Mouse (Mus musculus) G1E (cell line): ENCODE measurements around the gene Atpaf1. TPM values are rescaled to one million over a fixed set of nuclear protein-coding genes. Genes with fewer than 3 reads are reported as not detected.
A peak's percentile ranks its signal among the peaks of the same experiment; 100 is the strongest.

Experiments used
- ATAC-seq: 2 replicates; pipeline ENCODE4 v1.8.0; 2016; ENCODE audit warnings: mild to moderate bottlenecking; ENCODE audit not compliant: insufficient number of reproducible peaks, poor library complexity, low FRiP score, severe bottlenecking; ENCODE audit errors: extremely low read depth
- DNase-seq: peaks from one replicate; pipeline ENCODE4 v3.0.0; 2012; ENCODE audit warnings: low spot score
- H3K27me3 ChIP-seq: 2 replicates; pipeline ENCODE4 v1.6.1; 2012; ENCODE audit warnings: mild to moderate bottlenecking, low read length, inconsistent platforms; ENCODE audit not compliant: insufficient read depth
- H3K36me3 ChIP-seq: replicated peaks from 2 replicates; pipeline ENCODE3; 2012; ENCODE audit warnings: mild to moderate bottlenecking, inconsistent platforms
- H3K4me1 ChIP-seq: 2 replicates; pipeline ENCODE4 v1.6.1; 2012; ENCODE audit warnings: low read depth, low read length, inconsistent platforms, mixed read lengths; ENCODE audit not compliant: insufficient read depth
- H3K4me3 ChIP-seq: 2 replicates; pipeline ENCODE4 v1.5.1; 2012; ENCODE audit warnings: low read depth, mild to moderate bottlenecking, inconsistent platforms, low read length, moderate library complexity, mixed read lengths
- H3K9me3 ChIP-seq: replicated peaks from 2 replicates; pipeline ENCODE4 v1.6.1; 2012; ENCODE audit warnings: inconsistent platforms
- CTCF ChIP-seq: IDR thresholded peaks from 2 replicates; pipeline ENCODE4 v1.5.1; 2012; ENCODE audit warnings: low read depth, low read length, inconsistent platforms, mixed read lengths
- GATA1 ChIP-seq: IDR thresholded peaks from 2 replicates; pipeline ENCODE4 v1.6.1; 2012; ENCODE audit warnings: borderline replicate concordance, low read length, inconsistent platforms, mixed read lengths
- GATA2 ChIP-seq: IDR thresholded peaks from 2 replicates; pipeline ENCODE4 v1.6.1; 2012; ENCODE audit warnings: low read depth, low read length, inconsistent platforms, borderline replicate concordance
- POLR2AphosphoS5 ChIP-seq: IDR thresholded peaks from 2 replicates; pipeline ENCODE4 v1.6.1; 2012; ENCODE audit warnings: low read depth, low read length, inconsistent platforms; ENCODE audit not compliant: insufficient replicate concordance
- TAL1 ChIP-seq: conservative IDR thresholded peaks from 2 replicates; pipeline ENCODE4 v1.6.1; 2012; ENCODE audit warnings: low read depth, low read length, inconsistent platforms, mixed read lengths
- polyA plus RNA-seq: library from polyadenylated mRNA; stranded (reverse); fragments of >175 nt; gene quantifications from 2 replicates; pipeline ENCODE4 v1.2.3, GENCODE M21; 2012
- total RNA-seq, 2 experiments: library from RNA; stranded (forward) in 1 of 2; stranded (reverse) in 1 of 2; fragments of 200-1000 nt in 1 of 2; fragments of >200 nt in 1 of 2; fragmentation: Nextera tagmentation in 1 of 2; gene quantifications; 2 replicates each; pipeline ENCODE4 v1.2.3; 2014 to 2017

Atpaf1 gene
- total and polyA plus RNA-seq, 3 experiments, result 11.1 to 26.9 (median 13.5) TPM

GRCm38 (mm10) chr4:115835576-115835975, 51.0 kb downstream of the Atpaf1 start:
- peaks cover 63% of the 10 kb centered on the region for H3K36me3 ChIP-seq
- peaks cover 26% of the 10 kb centered on the region for H3K4me1 ChIP-seq
- no peak for ATAC-seq

GRCm38 (mm10) chr4:115838196-115838595, 53.6 kb downstream of the Atpaf1 start:
- ATAC-seq (no peak), DNase-seq (no peak)
- TF ChIP-seq CTCF, result no peak
- no peak for TF ChIP-seq TAL1
- no peak for TF ChIP-seq GATA2
- TF ChIP-seq GATA1, result no peak
- no peak for TF ChIP-seq POLR2AphosphoS5
- Histone ChIP-seq H3K4me1 (peaks cover 41% of the 10 kb centered on the region), H3K27me3 (no peaks in the 10 kb centered on the region), H3K4me3 (peak overlapping the region; percentile 86; the same call in 1 of the 2 replicates), H3K9me3 (no peaks in the 10 kb centered on the region), H3K36me3 (peaks cover 61% of the 10 kb centered on the region)

More at GRCm38 (mm10) chr4:115835576-115835975, 51.0 kb downstream of the Atpaf1 start:
- DNase-seq, result no peak
- Histone ChIP-seq H3K4me3 (no peak overlapping the region), H3K9me3 (no peaks in the 10 kb centered on the region), H3K27me3 (no peaks in the 10 kb centered on the region)
- TF ChIP-seq TAL1 (no peak), CTCF (no peak), GATA1 (no peak), GATA2 (no peak), POLR2AphosphoS5 (no peak)

DNA sequence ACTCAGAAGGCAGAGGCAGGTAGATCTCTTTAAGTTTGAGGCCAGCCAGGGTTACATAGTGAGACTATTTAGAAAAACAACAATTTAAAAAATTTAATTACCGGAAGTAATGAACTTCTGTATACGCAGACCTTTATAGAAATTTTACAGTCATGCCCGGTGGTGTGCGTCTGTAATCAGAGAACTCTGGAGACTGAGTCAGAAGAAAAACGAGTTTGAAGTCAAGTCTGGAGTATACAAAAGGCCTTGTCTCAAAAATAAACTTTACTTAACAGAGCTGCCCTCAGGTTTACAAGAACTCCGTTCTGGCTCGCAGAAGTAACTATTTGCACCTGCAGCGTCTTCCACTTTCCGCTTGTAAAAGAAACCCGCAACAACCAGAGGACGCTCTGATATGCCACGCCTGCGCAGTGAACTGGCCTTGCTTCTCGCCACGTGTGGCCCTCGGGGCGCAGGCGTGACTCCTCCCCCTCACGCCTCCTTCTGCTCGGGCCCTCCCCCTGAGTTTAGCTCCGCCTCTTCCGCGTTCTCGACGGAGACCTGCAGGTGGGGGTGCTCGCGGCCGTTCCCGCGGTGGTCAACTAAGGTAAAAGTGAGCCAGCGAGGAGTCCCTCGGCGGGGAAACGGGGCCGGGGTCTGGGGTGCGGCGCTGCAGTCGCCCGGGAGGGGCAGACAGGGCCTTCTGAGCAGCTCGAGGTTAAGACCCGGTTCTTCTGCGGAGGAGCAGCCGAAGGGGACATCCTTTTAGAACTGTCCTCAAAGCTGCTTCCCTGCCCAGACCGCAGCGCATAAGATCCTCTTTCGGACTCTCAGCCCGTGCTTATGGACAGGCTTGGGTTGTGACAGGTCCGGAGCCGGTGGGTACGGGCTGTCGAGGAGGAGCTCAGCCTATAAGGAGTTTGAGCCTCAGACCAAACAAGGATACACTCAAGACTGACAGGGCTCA, 54.4 kb downstream of the Atpaf1 start, which contains the start of gene Mknk1:
Gene Mknk1, plus strand, starts transcription at position 503 of the 946 bp plus-strand sequence.
- ATAC-seq (peak; percentile 95), DNase-seq (peak; percentile 65)
- H3K27me3 ChIP-seq, result no peaks in the 10 kb centered on the region
- peaks cover 61% of the 10 kb centered on the region for H3K36me3 ChIP-seq
- peak within 1 kb of the TSS; percentile 86 for H3K4me3 ChIP-seq
- H3K9me3 ChIP-seq, result no peaks in the 10 kb centered on the region
- TF ChIP-seq TAL1, result no peak
- no peak for TF ChIP-seq CTCF
- TF ChIP-seq POLR2AphosphoS5, result no peak
- no peak for TF ChIP-seq GATA2
- no peak for TF ChIP-seq GATA1
- peaks cover 46% of the 10 kb centered on the region for H3K4me1 ChIP-seq

- Histone ChIP-seq H3K4me3 (peak overlapping the region; percentile 86), H3K9me3 (no peaks in the 10 kb centered on the region), H3K27me3 (no peaks in the 10 kb centered on the region), H3K4me1 (peaks cover 52% of the 10 kb centered on the region), H3K36me3 (peaks cover 61% of the 10 kb centered on the region)
- DNase-seq (no peak), ATAC-seq (no peak)
- TF ChIP-seq CTCF (no peak), POLR2AphosphoS5 (no peak), TAL1 (no peak), GATA2 (no peak), GATA1 (no peak)
Observed at GRCm38 (mm10) chr4:115839956-115840355, 55.3 kb downstream of the Atpaf1 start.

- no peak overlapping the region; the same call in 1 of the 2 replicates for H3K4me3 ChIP-seq
- peaks cover 61% of the 10 kb centered on the region for H3K4me1 ChIP-seq
- H3K36me3 ChIP-seq, result peaks cover 62% of the 10 kb centered on the region
- DNase-seq (no peak), ATAC-seq (no peak)
- H3K9me3 ChIP-seq, result no peaks in the 10 kb centered on the region
- no peaks in the 10 kb centered on the region for H3K27me3 ChIP-seq
- TF ChIP-seq CTCF (no peak), TAL1 (no peak), GATA2 (no peak), POLR2AphosphoS5 (no peak), GATA1 (no peak)
Observed at GRCm38 (mm10) chr4:115840842-115841241, 56.2 kb downstream of the Atpaf1 start.

DNA sequence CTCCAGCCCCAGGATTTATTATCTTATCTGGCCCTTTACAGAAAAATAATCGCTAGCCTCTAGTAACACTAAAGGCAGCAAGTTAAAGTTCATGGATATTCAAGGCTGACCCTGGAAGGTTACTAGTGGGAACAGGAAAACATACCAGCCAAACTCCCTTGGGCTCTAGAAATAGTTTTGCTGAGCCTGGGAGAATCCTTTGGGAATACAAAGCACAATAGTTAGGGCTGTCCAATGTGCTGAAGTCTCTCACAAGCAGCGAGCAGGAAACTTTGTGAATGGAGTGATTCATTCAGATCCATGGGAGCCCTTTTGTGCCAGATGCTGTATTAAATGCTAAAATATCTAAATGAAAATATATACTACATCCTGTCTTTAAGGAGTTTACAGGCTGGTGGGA, 62.0 kb downstream of the Atpaf1 start:
- peaks cover 79% of the 10 kb centered on the region for H3K4me1 ChIP-seq
- DNase-seq, result no peak
- H3K27me3 ChIP-seq, result no peaks in the 10 kb centered on the region
- H3K4me3 ChIP-seq, result no peak overlapping the region
- no peak for TF ChIP-seq POLR2AphosphoS5
- no peak for TF ChIP-seq TAL1
- no peak for TF ChIP-seq GATA2
- no peak for TF ChIP-seq CTCF
- TF ChIP-seq GATA1, result no peak
- H3K9me3 ChIP-seq, result no peaks in the 10 kb centered on the region
- no peak for ATAC-seq
- H3K36me3 ChIP-seq, result peaks cover 89% of the 10 kb centered on the region
